Mouse (Mus musculus): ENCODE measurements around the gene Stxbp4.

Stxbp4 gene

GRCm38 (mm10) chr11:90649777-90650176 lies 11.9 kb upstream of the Stxbp4 start:
- no peak for DNase-seq

- peak in 1 of 2 experiments; percentile 26 for DNase-seq
Measured at GRCm38 (mm10) chr11:90638312-90638830, 487 bp upstream of the Stxbp4 start.

- no peak for DNase-seq
Measured at GRCm38 (mm10) chr11:90634661-90635060, 3.2 kb downstream of the Stxbp4 start.

GRCm38 (mm10) chr11:90632480-90632879 lies 5.4 kb downstream of the Stxbp4 start:
- DNase-seq: no peak

GRCm38 (mm10) chr11:90627751-90628150 lies 10.1 kb downstream of the Stxbp4 start:
- DNase-seq: no peak

GRCm38 (mm10) chr11:90625174-90625573 lies 12.7 kb downstream of the Stxbp4 start:
- DNase-seq: no peak

- DNase-seq: peak in 1 of 2 experiments; percentile 5
Measured at GRCm38 (mm10) chr11:90623477-90623876, 14.4 kb downstream of the Stxbp4 start.

GRCm38 (mm10) chr11:90622500-90622899 lies 15.4 kb downstream of the Stxbp4 start:
- DNase-seq: no peak

- DNase-seq: no peak
Measured at GRCm38 (mm10) chr11:90622044-90622443, 15.8 kb downstream of the Stxbp4 start.

GRCm38 (mm10) chr11:90616431-90616830 lies 21.5 kb downstream of the Stxbp4 start:
- no peak for DNase-seq

- DNase-seq: no peak
Measured at GRCm38 (mm10) chr11:90614743-90615142, 23.1 kb downstream of the Stxbp4 start.

- no peak for DNase-seq
Measured at GRCm38 (mm10) chr11:90612118-90612517, 25.8 kb downstream of the Stxbp4 start.

- DNase-seq: no peak
Measured at GRCm38 (mm10) chr11:90603066-90603465, 34.8 kb downstream of the Stxbp4 start.

- DNase-seq: no peak
Measured at GRCm38 (mm10) chr11:90595826-90596225, 42.1 kb downstream of the Stxbp4 start.

- no peak for DNase-seq
Measured at GRCm38 (mm10) chr11:90590996-90591395, 46.9 kb downstream of the Stxbp4 start.

GRCm38 (mm10) chr11:90586203-90586602 lies 51.7 kb downstream of the Stxbp4 start:
- DNase-seq: peak; percentile 45 to 56

- peak; percentile 14 to 15 for DNase-seq
Measured at GRCm38 (mm10) chr11:90585754-90586153, 52.1 kb downstream of the Stxbp4 start.

GRCm38 (mm10) chr11:90577057-90577780 lies 60.7 kb downstream of the Stxbp4 start:
- peak in 1 of 2 experiments; percentile 31 for DNase-seq

- no peak for DNase-seq
Measured at GRCm38 (mm10) chr11:90576282-90576972, 61.5 kb downstream of the Stxbp4 start.

GRCm38 (mm10) chr11:90575491-90576048 lies 62.3 kb downstream of the Stxbp4 start:
- no peak for DNase-seq

- no peak for DNase-seq
Measured at GRCm38 (mm10) chr11:90570646-90571259, 67.1 kb downstream of the Stxbp4 start.

GRCm38 (mm10) chr11:90558359-90559047 lies 79.4 kb downstream of the Stxbp4 start:
- no peak for DNase-seq

- DNase-seq: no peak
Measured at GRCm38 (mm10) chr11:90556517-90556916, 81.4 kb downstream of the Stxbp4 start.

Data from lung, adult 18-20 months (tissue).